Mouse (Mus musculus): ENCODE measurements around the gene Stk10.

Gene Stk10

DNA sequence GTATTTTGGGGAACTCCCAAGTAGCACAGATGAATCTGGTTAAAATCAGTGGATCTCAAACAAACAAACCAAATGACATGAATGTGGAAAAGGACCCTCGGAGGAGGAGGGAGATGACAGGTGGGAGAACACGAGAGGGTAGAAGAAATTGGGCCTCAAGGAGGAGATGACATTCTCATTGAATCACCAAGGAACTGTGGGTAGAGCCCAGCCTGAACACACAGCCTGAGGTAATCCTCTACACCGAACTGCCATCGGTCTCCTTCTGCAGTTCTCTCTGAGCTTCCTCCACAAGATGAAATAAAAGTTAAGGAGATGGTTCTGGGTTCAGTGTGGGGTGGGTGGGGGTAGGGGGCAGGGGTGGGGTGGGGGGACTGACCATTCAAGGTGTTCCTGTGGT is 6.1 kb upstream of the Stk10 start:
- no peak for DNase-seq

DNA sequence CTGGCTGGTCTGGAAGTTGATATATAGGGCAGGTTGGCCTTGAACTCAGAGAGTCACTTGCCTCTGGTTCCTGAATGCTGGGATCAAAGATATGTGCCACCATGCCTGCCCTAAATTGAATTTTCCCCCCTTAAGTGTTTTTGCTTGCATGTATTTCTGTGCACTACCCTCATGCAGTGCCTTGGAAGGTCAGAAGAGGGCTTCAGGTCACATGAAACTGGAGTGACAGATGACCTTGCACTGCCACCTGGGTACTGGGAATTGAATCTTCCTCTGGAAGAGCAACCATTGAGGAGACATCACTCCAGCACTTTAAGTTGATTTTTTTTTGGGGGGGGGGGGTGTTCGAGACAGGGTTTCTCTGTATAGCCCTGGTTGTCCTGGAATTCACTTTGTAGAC is 3.0 kb upstream of the Stk10 start:
- no peak for DNase-seq

DNA sequence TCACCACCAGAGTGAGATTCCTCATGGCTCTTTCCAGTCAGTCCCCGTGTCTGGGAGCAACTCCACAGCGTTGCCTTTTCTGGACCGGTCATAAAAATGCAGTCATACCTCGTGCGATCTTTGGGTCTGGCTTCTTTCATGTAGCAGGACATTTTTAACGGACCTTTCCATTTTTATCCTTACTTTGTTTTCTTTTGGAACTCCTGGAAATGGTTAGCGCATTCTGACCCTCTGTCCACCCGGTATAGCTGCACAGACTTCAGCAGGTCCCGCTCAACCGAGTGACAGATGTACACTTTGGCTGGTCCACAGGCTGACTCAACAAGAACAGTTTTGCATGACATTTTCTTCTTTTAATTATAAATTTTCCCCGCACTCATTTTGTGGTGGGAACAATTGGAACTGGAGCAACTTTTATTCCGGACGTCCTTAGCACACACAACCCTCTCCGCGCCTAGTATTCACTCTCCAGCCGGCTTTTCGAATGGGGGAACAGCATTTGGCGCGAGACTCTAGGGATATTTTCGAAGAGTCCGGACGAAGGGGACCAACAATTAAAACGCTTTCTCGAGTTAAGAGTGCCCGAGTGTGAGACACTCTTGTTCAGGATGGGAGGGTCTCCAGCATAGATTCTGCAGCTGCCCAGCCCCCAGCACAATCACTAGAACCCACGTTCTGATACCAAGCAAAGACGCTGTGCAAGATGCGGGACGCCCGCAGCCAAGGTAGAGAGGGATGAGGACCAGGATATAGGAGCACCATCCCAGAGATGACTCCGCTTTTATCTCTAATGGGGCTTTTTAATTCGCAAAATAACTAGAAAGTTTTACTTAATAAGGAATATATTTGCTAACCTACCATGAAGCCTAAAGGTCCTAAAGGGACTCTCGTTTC is 987 bp upstream of the Stk10 start, which contains the start of gene Efcab9:
Efcab9 (minus strand) TSS at position 211 of the 894 bp plus-strand sequence.
- no peak for DNase-seq

DNA sequence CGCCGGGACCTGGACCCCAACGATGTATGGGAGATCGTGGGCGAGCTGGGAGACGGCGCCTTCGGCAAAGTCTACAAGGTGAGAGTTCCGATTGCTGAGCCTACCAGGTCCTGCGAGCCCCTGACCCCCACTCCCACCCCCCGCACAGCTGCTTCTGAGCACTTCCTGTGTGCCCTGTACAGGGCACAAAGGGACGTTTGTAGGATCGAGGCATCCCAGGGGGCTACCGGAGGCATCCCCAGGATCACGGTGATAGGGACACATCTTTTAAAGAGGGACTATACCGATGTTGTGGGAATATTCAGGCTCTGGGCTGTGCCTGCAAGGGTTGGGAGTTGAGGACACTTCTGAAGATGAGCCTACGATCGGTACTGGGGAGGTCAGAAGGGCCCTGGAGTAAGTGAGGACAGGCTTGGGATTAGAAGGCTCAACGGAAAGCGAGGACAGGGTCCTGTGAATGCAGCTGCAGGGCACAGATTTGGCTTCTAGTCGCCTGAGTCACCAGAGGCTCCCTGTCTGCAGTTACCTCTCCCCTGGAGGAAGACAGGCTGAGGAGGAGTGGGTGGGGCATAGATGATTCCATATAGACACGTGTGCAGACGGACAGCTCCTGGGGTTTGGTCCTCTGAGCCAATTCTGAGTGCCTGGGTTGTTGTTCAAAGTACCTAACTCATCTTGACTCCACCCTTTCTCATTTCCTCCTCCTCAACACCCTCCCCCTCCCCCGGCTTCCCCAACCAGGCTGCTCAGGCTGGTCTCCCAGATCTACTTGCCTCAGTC is 567 bp downstream of the Stk10 start:
- DNase-seq: peak; percentile 49 to 72

DNA sequence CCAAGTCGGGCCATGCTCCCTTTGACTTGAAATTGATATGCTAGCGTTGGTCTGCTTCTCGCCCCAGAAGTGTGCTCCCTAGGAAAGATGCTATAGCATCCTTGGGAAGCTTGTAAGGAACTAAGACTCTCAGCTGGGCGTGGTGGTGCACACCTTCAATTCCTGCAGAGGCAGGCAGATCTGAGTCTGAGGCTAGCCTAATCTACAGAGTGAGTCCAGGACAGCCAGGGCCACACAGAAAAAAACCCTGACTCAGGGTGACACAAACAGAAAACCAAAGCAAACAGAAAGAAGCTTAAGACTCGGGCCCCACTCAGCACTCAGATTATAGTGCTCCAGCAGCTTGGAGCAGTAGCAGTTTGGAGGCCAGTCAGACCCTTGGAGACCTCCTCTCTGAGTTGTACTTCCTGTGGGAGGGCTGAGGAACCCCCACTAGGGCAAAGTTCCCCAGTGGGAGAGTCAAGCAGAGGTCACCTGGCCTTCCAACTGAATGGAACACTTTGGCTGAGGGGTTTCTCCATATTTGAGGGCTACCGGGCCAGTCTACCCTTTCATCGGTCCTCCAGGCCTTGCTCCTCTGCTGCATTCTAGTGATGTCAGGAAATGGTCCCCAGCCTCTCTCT is 1.5 kb downstream of the Stk10 start:
- no peak for DNase-seq

DNA sequence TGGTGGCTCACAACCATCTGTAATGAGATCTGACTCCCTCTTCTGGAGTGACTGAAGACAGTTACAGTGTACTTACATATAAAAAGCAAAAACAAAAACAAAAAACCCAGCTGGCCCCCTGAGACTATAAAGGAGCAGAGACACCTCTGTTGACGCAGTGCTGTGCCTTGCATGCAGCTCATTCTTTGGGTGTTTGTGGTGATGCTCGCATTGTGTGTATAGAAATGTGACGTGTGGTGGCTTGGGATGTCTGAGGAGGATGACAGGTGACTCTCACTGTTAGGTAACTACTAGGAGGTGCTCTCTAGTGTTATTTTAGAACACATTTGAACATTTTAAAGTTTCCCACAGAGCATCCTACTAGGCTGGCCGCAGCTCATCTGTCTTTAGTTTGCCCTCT is 2.5 kb downstream of the Stk10 start:
- no peak for DNase-seq

- no peak for DNase-seq
Measured at GRCm38 (mm10) chr11:32536954-32537353, 3.8 kb downstream of the Stk10 start.

DNA sequence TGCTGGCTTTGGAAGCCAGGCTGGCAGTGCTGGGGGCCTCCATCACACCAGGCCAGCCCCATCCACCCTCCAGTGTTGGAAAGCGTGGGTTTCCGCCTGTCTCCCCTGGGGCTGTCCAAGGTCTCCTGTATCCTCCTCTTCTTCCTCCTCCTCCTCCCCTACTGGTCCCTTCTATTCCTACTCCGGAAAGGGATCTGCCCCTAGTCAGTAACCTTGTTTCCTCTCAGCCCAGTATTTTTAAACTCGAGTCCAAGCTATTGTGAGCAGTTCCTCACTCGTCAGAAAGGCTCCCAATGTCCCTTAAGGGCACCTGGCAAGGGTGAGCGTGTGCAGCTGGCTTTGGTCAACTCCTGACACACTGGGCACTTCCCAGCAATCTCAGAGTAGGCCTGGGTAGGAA is 5.3 kb downstream of the Stk10 start:
- DNase-seq: peak; percentile 62

DNA sequence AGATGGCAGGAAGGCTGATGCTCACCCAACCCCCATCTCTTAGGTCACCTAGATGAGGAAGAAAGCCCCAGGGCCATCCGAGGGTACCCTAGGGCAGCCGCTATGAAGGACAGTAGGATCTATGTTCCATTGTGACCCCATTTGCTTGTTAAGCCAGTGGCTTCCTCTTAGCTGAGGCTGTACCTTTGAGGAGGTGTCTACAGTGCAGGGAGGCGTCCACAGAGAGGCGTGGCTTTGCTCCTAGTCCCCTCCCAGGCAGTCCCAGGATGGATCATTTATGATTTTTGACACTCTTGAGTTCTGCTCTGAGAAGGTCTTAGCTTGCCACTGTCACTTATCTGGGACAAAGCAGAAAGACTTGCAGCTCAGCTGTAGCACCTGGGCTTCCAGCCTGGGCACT is 5.7 kb downstream of the Stk10 start:
- no peak for DNase-seq

GRCm38 (mm10) chr11:32539717-32540116 is 6.6 kb downstream of the Stk10 start:
- no peak for DNase-seq

DNA sequence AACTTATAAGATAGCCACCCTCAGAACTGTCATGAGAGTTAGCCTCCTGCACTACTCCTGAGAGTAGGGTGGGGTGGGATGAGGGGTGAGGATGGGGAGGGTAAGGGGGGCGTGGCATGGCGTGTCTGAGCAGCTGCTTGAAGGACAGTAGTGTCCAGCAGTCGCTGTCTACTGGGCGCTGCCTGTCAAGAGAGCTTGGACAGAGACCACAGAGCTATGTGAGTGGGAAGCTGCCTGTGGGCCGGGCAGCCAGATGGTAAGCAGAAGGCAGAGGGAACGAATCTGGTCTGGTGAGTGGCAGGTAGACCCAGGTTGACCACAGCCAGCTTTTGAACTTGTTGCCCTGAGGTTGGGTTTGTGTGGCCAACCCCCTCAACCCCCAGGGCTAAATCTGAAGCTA is 7.4 kb downstream of the Stk10 start:
- no peak for DNase-seq

- DNase-seq: no peak
Measured at GRCm38 (mm10) chr11:32542181-32542580, 9.1 kb downstream of the Stk10 start.

- no peak for DNase-seq
Measured at GRCm38 (mm10) chr11:32542687-32543411, 9.7 kb downstream of the Stk10 start.

GRCm38 (mm10) chr11:32544041-32544440 is 10.9 kb downstream of the Stk10 start:
- DNase-seq: peak; percentile 36 to 52

DNA sequence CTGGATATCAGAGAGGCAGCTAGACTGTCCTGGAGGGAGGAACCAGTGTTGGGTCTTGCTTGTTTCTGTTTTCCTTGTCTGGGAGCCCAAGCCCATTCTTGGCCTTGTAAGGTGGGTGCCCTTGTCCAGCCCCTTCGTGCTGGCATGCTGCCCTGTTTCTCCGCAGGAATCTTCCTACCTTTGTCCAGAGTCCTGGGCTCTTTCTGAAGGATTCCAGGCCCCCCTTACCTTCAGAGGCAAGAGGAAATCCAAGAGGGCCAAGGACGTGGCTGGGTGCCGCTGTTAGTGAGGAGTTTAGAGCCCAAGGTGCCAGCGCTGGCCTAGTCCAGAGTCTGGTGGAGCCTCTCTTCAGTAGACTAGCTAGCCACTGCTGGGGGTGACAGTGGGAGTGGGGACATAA is 11.4 kb downstream of the Stk10 start:
- DNase-seq: no peak

DNA sequence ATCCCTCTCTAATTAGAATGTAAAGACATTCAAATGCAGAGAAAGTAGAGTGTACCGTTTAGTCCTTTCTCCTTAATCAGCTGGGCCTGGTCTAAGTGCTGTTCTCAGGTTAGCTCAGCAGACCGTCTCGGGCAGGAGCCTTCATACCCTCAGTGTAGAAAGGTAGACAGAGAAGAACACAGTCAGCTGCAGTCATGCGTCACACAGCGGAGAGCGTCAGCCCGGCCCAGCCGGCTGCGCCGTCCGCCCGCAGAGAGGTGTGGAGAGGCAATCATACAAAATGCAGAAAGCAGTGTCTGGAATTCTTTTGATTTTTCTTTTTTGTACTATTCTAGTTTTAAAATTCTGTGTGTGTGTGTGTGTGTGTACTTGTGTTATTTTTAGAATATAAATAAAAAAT is 12.5 kb downstream of the Stk10 start:
- no peak for DNase-seq

GRCm38 (mm10) chr11:32546483-32546882 is 13.4 kb downstream of the Stk10 start:
- DNase-seq: peak in 1 of 2 experiments; percentile 35

- no peak for DNase-seq
Measured at GRCm38 (mm10) chr11:32547391-32547947, 14.4 kb downstream of the Stk10 start.

GRCm38 (mm10) chr11:32548240-32548639 is 15.1 kb downstream of the Stk10 start:
- DNase-seq: no peak

GRCm38 (mm10) chr11:32549236-32549635 is 16.1 kb downstream of the Stk10 start:
- no peak for DNase-seq

GRCm38 (mm10) chr11:32550102-32550501 is 17.0 kb downstream of the Stk10 start:
- DNase-seq: peak in 1 of 2 experiments; percentile 52

DNA sequence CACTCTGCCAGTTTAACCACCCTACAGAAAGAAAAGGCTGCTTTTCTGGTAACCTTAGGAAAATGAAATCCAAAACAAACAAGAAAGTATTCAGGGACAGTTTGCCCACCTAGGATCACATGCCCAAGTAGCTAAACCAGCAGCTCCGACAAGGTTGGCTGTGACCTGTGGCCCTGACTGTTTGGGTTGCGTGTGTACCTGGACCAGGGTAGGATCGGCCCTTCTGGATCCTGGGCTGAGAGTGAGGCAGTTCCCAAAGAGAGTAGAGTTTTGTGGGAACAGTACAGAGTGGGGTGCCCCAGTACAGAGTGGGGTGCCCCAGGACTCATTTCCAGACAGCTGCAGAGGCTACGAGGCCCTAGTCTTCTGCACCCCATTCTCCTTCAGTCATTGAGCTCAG is 18.0 kb downstream of the Stk10 start:
- DNase-seq: no peak

Data from kidney, postnatal 36 days (tissue).